31 mouse cellular contexts compared by ENCODE assay signal in genomic region chr7:97546462-97546861, GRCm38 (mm10). TPM values are rescaled to one million over a fixed set of nuclear protein-coding genes. Genes with fewer than 3 reads are reported as not detected.
DNase-seq lines count a peak whose midpoint lies in the region; ATAC-seq lines count a peak whose summit lies in the region.
"Had no signal": no experiment of that assay in that cellular context is flagged by ENCODE, and none has a peak within 500 bp of the region (broad histone marks: within the 10 kb centered on the region; RNA-seq: fewer than 3 reads in every experiment).

No protein-coding gene starts in this region.

- no peak overlapping the region for H3K4me3 ChIP-seq in limb, embryonic 10.5 days
- H3K4me3 ChIP-seq: embryonic facial prominence, embryonic 12.5 days; erythroblast, embryonic 14.5 days; forebrain, embryonic 12.5 days; heart, embryonic 15.5 days; left cerebral cortex, adult 2 months; liver, embryonic 15.5 days; lung, embryonic 15.5 days; megakaryocyte, embryonic 14.5 days; midbrain, embryonic 13.5 days; neural tube, embryonic 12.5 days had no signal

- H3K27me3 ChIP-seq in limb, embryonic 10.5 days (ENCODE audit: low read depth, poor library complexity, severe bottlenecking), result no peaks in the 10 kb centered on the region
- H3K27me3 ChIP-seq: CH12.LX; embryonic facial prominence, embryonic 12.5 days; forebrain, embryonic 12.5 days; heart, embryonic 15.5 days; liver, embryonic 15.5 days; lung, embryonic 15.5 days; midbrain, embryonic 13.5 days; neural tube, embryonic 12.5 days; Patski had no signal

- WGBS in limb, embryonic 10.5 days, result 72% methylated on average over 2 of the region's 2 CpGs

- no peak overlapping the region for H3K27ac ChIP-seq in limb, embryonic 10.5 days
- H3K27ac ChIP-seq: embryonic facial prominence, embryonic 12.5 days; forebrain, embryonic 12.5 days; heart, embryonic 15.5 days; hindbrain, embryonic 14.5 days; left cerebral cortex, adult 2 months; liver, embryonic 15.5 days; lung, embryonic 15.5 days; midbrain, embryonic 13.5 days; neural tube, embryonic 12.5 days; stomach, postnatal 0 days had no signal

- H3K9me3 ChIP-seq in limb, embryonic 10.5 days (replicated peaks), result no peaks in the 10 kb centered on the region
- H3K9me3 ChIP-seq: embryonic facial prominence, embryonic 12.5 days; forebrain, embryonic 12.5 days; G1E; heart, embryonic 15.5 days; liver, embryonic 15.5 days; lung, embryonic 15.5 days; neural tube, embryonic 12.5 days had no signal

- ATAC-seq in monocyte, adult 5-6 weeks (replicated peaks; ENCODE audit: insufficient number of reproducible peaks, low FRiP score, low TSS enrichment, poor library complexity, severe bottlenecking), result no peak
- ATAC-seq: inflammation-experienced regulatory T-cells, adult 6 months; midbrain, embryonic 13.5 days; Patski had no signal

- peak; percentile 77 for DNase-seq in brain, adult 2 months (ENCODE audit: low read depth, low spot score)
- peak; percentile 59 for DNase-seq in cerebellum, adult 11-12 months
- peak; percentile 39 to 42 for DNase-seq in cerebellum, postnatal 10 days
- DNase-seq in gastrocnemius, postnatal 25 days, result peak; percentile 70
- no peak for DNase-seq in right cerebral cortex, adult 2 months (ENCODE audit: low spot score in 2 of 2)
- no peak for DNase-seq in limb, embryonic 10.5 days (ENCODE audit: low spot score)
- DNase-seq: adrenal gland, adult 2 months; B cell, adult 2 months; heart, postnatal 4 days; kidney, adult 18-20 months; layer of hippocampus, adult 9-11 months; liver; lung, postnatal 36 days; thymus, adult 2 months had no signal

- no peaks in the 10 kb centered on the region for H3K4me1 ChIP-seq in limb, embryonic 10.5 days
- H3K4me1 ChIP-seq: embryonic facial prominence, embryonic 12.5 days; forebrain, embryonic 12.5 days; heart, embryonic 15.5 days; liver, embryonic 15.5 days; lung, embryonic 15.5 days; midbrain, embryonic 13.5 days; neural tube, embryonic 12.5 days had no signal

- peaks cover 22% of the 10 kb centered on the region for H3K36me3 ChIP-seq in limb, embryonic 10.5 days

RNA-seq across cellular contexts. Expression of gene Aamdc, which starts 32.8 kb away (rescaled TPM):
- 100 to 1,000 TPM in 1 of 2 experiments, 10 to 100 TPM in 1; 97.6 to 118 TPM for total RNA-seq in gastrocnemius, postnatal 25 days (2021)
- total RNA-seq in monocyte, adult 5-6 weeks (2017), result 20.3 to 34.1 TPM (median 27.6 TPM) in 3 replicates
- 28.7 and 39.8 TPM in 2 replicates for polyA plus RNA-seq in limb, embryonic 10.5 days (2016; fragmentation: Nextera tagmentation; extraction: Ambion mirVana)

RNA-seq across cellular contexts. Expression of gene Rsf1, which starts 33.2 kb away (rescaled TPM):
- 10 to 100 TPM; 10.6 to 10.9 TPM for total RNA-seq in gastrocnemius, postnatal 25 days (2021)
- total RNA-seq in monocyte, adult 5-6 weeks (2017), result 50.8 to 106 TPM (median 78.8 TPM) in 3 replicates
- polyA plus RNA-seq in limb, embryonic 10.5 days (2016; fragmentation: Nextera tagmentation; extraction: Ambion mirVana), result 23.0 and 25.6 TPM in 2 replicates

Comparison
In these comparisons a context has a peak if more than half of its experiments do, and no peak if none do; other contexts are left out.
1. DNase-seq: peak in brain, adult 2 months (single experiment), cerebellum, adult 11-12 months (single experiment), cerebellum, postnatal 10 days (2 of 2) and gastrocnemius, postnatal 25 days (single experiment); none in right cerebral cortex, adult 2 months (0 of 2) and limb, embryonic 10.5 days (single experiment).